Mouse (Mus musculus) lung, postnatal 0 days (tissue): ENCODE measurements around the gene Kcnj9.

ENCODE experiments used
- CTCF ChIP-seq: IDR thresholded peaks from 2 replicates; pipeline ENCODE4 v1.5.1; 2016; ENCODE audit warnings: antibody characterized with exemption, mild to moderate bottlenecking
- EP300 ChIP-seq: IDR thresholded peaks from 2 replicates; pipeline ENCODE4 v1.6.1; 2016; ENCODE audit warnings: antibody characterized with exemption, mild to moderate bottlenecking, control low read depth

DNA sequence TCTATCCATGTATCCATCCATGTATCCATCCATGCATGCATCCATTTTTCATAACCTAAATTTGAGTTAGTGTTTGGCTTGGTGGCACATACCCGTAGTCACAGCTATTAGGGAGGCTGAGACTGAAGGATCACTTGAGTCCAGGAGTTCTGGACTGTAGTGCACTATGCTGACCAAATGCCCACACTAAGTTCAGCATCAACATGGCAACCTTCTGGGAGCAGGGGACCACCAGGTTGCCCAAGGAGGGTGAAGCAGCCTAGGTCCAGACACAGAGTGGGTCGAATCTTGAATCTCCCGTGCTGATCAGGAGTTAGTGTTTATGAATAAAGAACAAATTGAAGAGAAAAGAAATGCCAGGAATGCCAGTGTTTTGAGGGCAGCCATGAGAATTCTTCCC lies 57.9 kb downstream of the Kcnj9 start:
- TF ChIP-seq EP300 (no peak), CTCF (no peak)
